Mouse (Mus musculus) kidney, postnatal 0 days (tissue): ENCODE data around the gene Appbp2. TPM values are rescaled to one million over a fixed set of nuclear protein-coding genes. Genes with fewer than 3 reads are reported as not detected.

Experiments
- ATAC-seq: fragments of 200-750 bp; cut with Nextera tagmentation; replicated peaks from 2 replicates; pipeline ENCODE4 v1.8.0; 2017; ENCODE audit warnings: low read depth, moderate number of reproducible peaks, moderate TSS enrichment, moderate library complexity; ENCODE audit not compliant: low FRiP score
- DNase-seq: peaks from one replicate; pipeline ENCODE4 v3.0.0-alpha.2; 2016; ENCODE audit warnings: low spot score
- H3K27ac ChIP-seq: fragments of 300-500 bp; sonication (generic); 2 replicates; pipeline ENCODE4 v1.5.1; 2014; ENCODE audit warnings: mild to moderate bottlenecking
- H3K27me3 ChIP-seq: fragments of 300-500 bp; sonication (generic); 2 replicates; pipeline ENCODE4 v1.6.1; 2014; ENCODE audit warnings: low read length, mixed read lengths; ENCODE audit not compliant: insufficient read depth
- H3K36me3 ChIP-seq: fragments of 300-500 bp; sonication (generic); 2 replicates; pipeline ENCODE4 v1.6.1; 2014; ENCODE audit warnings: low read length, mixed read lengths; ENCODE audit not compliant: insufficient read depth
- H3K4me1 ChIP-seq: fragments of 300-500 bp; sonication (generic); replicated peaks from 2 replicates; pipeline ENCODE4 v1.6.1; 2014; ENCODE audit warnings: antibody characterized with exemption, low read length, mixed read lengths; ENCODE audit not compliant: insufficient read depth
- H3K4me2 ChIP-seq: fragments of 300-500 bp; sonication (generic); 2 replicates; pipeline ENCODE4 v1.6.1; 2014; ENCODE audit warnings: mild to moderate bottlenecking, low read length, moderate library complexity, mixed read lengths
- H3K4me3 ChIP-seq: fragments of 300-500 bp; sonication (generic); replicated peaks from 2 replicates; pipeline ENCODE4 v1.5.1; 2014; ENCODE audit warnings: low read depth, low read length
- H3K9ac ChIP-seq: fragments of 300-500 bp; sonication (generic); 2 replicates; pipeline ENCODE4 v1.6.1; 2014; ENCODE audit warnings: low read depth, low read length
- H3K9me3 ChIP-seq: fragments of 300-500 bp; sonication (generic); replicated peaks from 2 replicates; pipeline ENCODE4 v1.6.1; 2016; ENCODE audit warnings: low read length, inconsistent platforms, mixed read lengths
- CTCF ChIP-seq: IDR thresholded peaks from 2 replicates; pipeline ENCODE4 v1.5.1; 2016; ENCODE audit warnings: antibody characterized with exemption, low read depth, mild to moderate bottlenecking, moderate library complexity
- WGBS: fragments of 180-500 bp; shearing (Covaris S2); extraction: QIAGEN DNeasy Blood & Tissue Kit; methylation state at CpG from one replicate; pipeline ENCODE4 v1.1.7; 2014; 5-methylcytosine and 5-hydroxymethylcytosine counted together
- polyA plus RNA-seq: library from polyadenylated mRNA; unstranded; fragments of >200 nt; fragmentation: Nextera tagmentation; extraction: Ambion mirVana; gene quantifications from 2 replicates; pipeline ENCODE4 v1.2.1, GENCODE M21; 2015

The Appbp2 gene
- polyA plus RNA-seq, 1 experiment from 2014 or later: 38.9 TPM

- Histone ChIP-seq H3K4me2 (no peak overlapping the region), H3K9me3 (no peaks in the 10 kb centered on the region), H3K9ac (no peak overlapping the region), H3K4me1 (no peaks in the 10 kb centered on the region), H3K27me3 (no peaks in the 10 kb centered on the region), H3K4me3 (no peak overlapping the region), H3K27ac (no peak overlapping the region), H3K36me3 (peaks cover 48% of the 10 kb centered on the region; the same call in 1 of the 2 replicates)
- no peak for TF ChIP-seq CTCF
- ATAC-seq (no peak), DNase-seq (no peak)
- WGBS: 85% methylated on average over 2 of the region's 2 CpGs
Observed at GRCm38 (mm10) chr11:85213215-85213614, 21.7 kb downstream of the Appbp2 start.

DNA sequence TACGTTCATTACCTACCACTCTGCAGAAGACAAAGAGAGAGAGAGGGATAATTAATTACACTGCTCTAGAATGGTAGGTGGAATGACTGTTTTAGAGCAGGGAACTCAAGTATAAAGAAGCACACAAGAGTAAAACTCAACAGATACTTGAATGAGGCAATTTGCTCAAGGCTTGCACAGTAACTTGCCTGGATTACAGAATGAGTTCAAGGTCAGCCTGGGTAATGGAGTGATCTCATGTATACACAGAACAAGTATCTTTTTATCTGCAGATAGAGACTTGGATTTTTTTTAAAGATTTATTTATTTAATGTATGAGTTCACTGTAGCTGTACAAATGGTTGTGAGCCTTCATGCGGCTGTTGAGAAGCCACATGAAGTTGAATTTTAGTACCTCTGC lies 23.8 kb downstream of the Appbp2 start:
- ATAC-seq: no peak
- no peaks in the 10 kb centered on the region for H3K27me3 ChIP-seq
- H3K9ac ChIP-seq: no peak overlapping the region
- no peak overlapping the region for H3K27ac ChIP-seq
- no peak for TF ChIP-seq CTCF
- no peaks in the 10 kb centered on the region for H3K9me3 ChIP-seq
- WGBS: 94% methylated on average over 2 of the region's 2 CpGs
- peaks cover 50% of the 10 kb centered on the region; the same call in 1 of the 2 replicates for H3K36me3 ChIP-seq
- DNase-seq: no peak
- no peak overlapping the region for H3K4me2 ChIP-seq
- no peaks in the 10 kb centered on the region for H3K4me1 ChIP-seq
- H3K4me3 ChIP-seq: no peak overlapping the region

- H3K27ac ChIP-seq: no peak overlapping the region
- no peak for TF ChIP-seq CTCF
- H3K9ac ChIP-seq: no peak overlapping the region
- H3K4me1 ChIP-seq: no peaks in the 10 kb centered on the region
- DNase-seq (no peak), ATAC-seq (no peak)
- no peak overlapping the region for H3K4me3 ChIP-seq
- H3K36me3 ChIP-seq: peaks cover 32% of the 10 kb centered on the region
- no peaks in the 10 kb centered on the region for H3K27me3 ChIP-seq
- H3K4me2 ChIP-seq: no peak overlapping the region
- no peaks in the 10 kb centered on the region for H3K9me3 ChIP-seq
Observed at GRCm38 (mm10) chr11:85206231-85206630, 28.7 kb downstream of the Appbp2 start.

- H3K4me1 ChIP-seq: no peaks in the 10 kb centered on the region
Observed at GRCm38 (mm10) chr11:85198906-85199305, 36.0 kb downstream of the Appbp2 start.

DNA sequence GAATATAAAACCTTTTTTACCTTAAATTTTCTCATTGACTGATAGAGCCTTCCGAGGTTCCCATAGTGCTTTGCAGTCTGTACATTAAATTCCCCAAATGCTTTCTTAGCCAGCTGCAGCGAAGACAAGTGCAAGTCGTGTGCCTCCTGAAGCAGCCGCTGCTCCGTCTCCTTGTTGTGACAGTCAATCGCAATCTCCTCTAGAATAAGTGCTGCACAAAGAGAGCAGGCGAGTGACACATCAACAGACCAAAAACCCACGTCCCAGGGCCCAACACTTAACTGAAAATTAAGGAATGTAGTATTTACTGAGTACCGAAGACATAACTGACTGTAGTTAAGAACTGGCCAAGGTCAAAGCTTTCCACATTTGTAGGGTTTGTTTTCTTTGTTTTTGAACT lies 38.9 kb downstream of the Appbp2 start:
- H3K4me2 ChIP-seq: no peak overlapping the region
- 93% methylated on average over 9 of the region's 9 CpGs for WGBS
- H3K27ac ChIP-seq: no peak overlapping the region
- no peak overlapping the region for H3K4me3 ChIP-seq
- H3K27me3 ChIP-seq: no peaks in the 10 kb centered on the region
- TF ChIP-seq CTCF: no peak
- H3K9me3 ChIP-seq: no peaks in the 10 kb centered on the region
- ATAC-seq (no peak), DNase-seq (no peak)
- H3K4me1 ChIP-seq: no peaks in the 10 kb centered on the region
- H3K9ac ChIP-seq: no peak overlapping the region
- peaks cover 51% of the 10 kb centered on the region for H3K36me3 ChIP-seq

More at GRCm38 (mm10) chr11:85198906-85199305, 36.0 kb downstream of the Appbp2 start:
- 82% methylated on average over 2 of the region's 2 CpGs for WGBS
- peaks cover 34% of the 10 kb centered on the region for H3K36me3 ChIP-seq
- H3K4me3 ChIP-seq: no peak overlapping the region
- ATAC-seq (no peak), DNase-seq (no peak)
- no peak for TF ChIP-seq CTCF
- H3K9ac ChIP-seq: no peak overlapping the region
- no peaks in the 10 kb centered on the region for H3K27me3 ChIP-seq
- H3K9me3 ChIP-seq: no peaks in the 10 kb centered on the region
- no peak overlapping the region for H3K4me2 ChIP-seq
- H3K27ac ChIP-seq: no peak overlapping the region

DNA sequence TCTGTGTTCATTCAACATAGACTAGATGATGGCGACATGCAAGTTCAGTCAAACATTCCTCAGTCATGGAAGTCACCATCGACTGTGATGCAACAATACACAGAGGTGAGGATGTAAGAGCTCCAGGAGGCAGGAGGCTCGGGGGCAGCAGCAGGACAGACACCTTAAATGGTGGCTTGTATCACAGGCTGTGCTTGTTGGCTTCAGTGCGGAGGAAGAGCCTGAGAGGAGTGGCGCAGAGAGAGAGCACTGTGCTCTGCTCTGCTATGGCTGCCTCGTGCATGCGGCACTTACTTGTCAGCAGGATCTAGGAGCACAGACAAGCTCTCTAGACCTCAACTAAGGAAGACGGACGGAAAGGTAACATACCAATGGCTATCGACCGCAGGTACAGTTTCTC lies 40.7 kb downstream of the Appbp2 start:
- Histone ChIP-seq H3K4me1 (no peaks in the 10 kb centered on the region), H3K9me3 (no peaks in the 10 kb centered on the region), H3K27ac (no peak overlapping the region), H3K4me3 (no peak overlapping the region), H3K27me3 (no peaks in the 10 kb centered on the region), H3K36me3 (peaks cover 47% of the 10 kb centered on the region), H3K9ac (no peak overlapping the region), H3K4me2 (no peak overlapping the region)
- no peak for TF ChIP-seq CTCF
- DNase-seq: no peak
- 95% methylated on average over 11 of the region's 11 CpGs for WGBS
- no peak for ATAC-seq

GRCm38 (mm10) chr11:85190741-85191140 lies 44.2 kb downstream of the Appbp2 start:
- Histone ChIP-seq H3K27me3 (no peaks in the 10 kb centered on the region), H3K4me1 (no peaks in the 10 kb centered on the region), H3K4me2 (no peak overlapping the region), H3K4me3 (no peak overlapping the region), H3K9ac (no peak overlapping the region), H3K27ac (no peak overlapping the region), H3K36me3 (peaks cover 40% of the 10 kb centered on the region), H3K9me3 (no peaks in the 10 kb centered on the region)
- no peak for DNase-seq
- 96% methylated on average over 12 of the region's 12 CpGs for WGBS
- ATAC-seq: no peak
- TF ChIP-seq CTCF: no peak
